14 mouse cellular contexts compared by ENCODE assay signal in the genomic region with DNA sequence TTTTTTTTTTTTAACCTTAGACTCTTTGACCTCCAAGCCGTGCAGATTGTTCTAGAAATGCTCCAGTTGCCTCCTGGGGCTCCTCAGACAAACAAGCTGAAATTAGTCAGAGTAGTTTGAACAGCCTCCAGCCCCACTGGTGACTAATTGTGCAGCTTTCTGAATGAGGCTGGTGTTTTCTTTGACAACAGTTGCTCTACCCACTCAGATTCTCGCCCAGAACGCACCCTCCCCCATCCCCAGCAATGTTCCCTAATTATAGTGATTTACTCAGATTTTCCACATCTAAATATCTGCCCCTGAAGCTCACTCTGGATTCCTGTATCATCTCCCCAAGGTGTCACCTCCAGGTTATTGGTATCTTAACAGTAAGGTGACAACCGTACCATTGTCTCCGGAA.
DNase-seq lines count a peak whose midpoint lies in the region; ATAC-seq and TF ChIP-seq lines count a peak whose summit lies in the region.
"Had no signal": no experiment of that assay in that cellular context is flagged by ENCODE, and none has a peak within 500 bp of the region (broad histone marks: within the 10 kb centered on the region; RNA-seq: fewer than 3 reads in every experiment).

No protein-coding gene starts in this region.

- H3K4me1 ChIP-seq in forebrain, postnatal 0 days (ENCODE audit: insufficient read depth), result no peaks in the 10 kb centered on the region
- no peaks in the 10 kb centered on the region for H3K4me1 ChIP-seq in forebrain, embryonic 11.5 days (replicated peaks; ENCODE audit: control insufficient read depth, insufficient read depth, low read length)
- H3K4me1 ChIP-seq: liver, embryonic 13.5 days; neural tube, embryonic 15.5 days; stomach, embryonic 15.5 days had no signal

- no peaks in the 10 kb centered on the region for H3K36me3 ChIP-seq in forebrain, postnatal 0 days (ENCODE audit: insufficient read depth)
- H3K36me3 ChIP-seq in forebrain, embryonic 11.5 days (ENCODE audit: control insufficient read depth, insufficient read depth, low read length), result no peaks in the 10 kb centered on the region
- H3K36me3 ChIP-seq: heart, embryonic 10.5 days; liver, embryonic 13.5 days; neural tube, embryonic 15.5 days; stomach, embryonic 15.5 days had no signal

- H3K9me3 ChIP-seq in forebrain, postnatal 0 days (ENCODE audit: low read length), result no peaks in the 10 kb centered on the region
- no peaks in the 10 kb centered on the region for H3K9me3 ChIP-seq in forebrain, embryonic 11.5 days (ENCODE audit: control insufficient read depth, low read length)
- H3K9me3 ChIP-seq: heart, embryonic 10.5 days; liver, embryonic 13.5 days; neural tube, embryonic 15.5 days; stomach, embryonic 15.5 days had no signal

- H3K27ac ChIP-seq in forebrain, postnatal 0 days (ENCODE audit: low read depth, low read length), result no peak overlapping the region
- no peak overlapping the region for H3K27ac ChIP-seq in forebrain, embryonic 11.5 days (ENCODE audit: low read depth, low read length)
- H3K27ac ChIP-seq: heart, embryonic 10.5 days; liver, embryonic 13.5 days; neural tube, embryonic 15.5 days; stomach, embryonic 15.5 days had no signal

- H3K4me2 ChIP-seq in forebrain, postnatal 0 days (ENCODE audit: low read depth), result no peak overlapping the region
- no peak overlapping the region for H3K4me2 ChIP-seq in forebrain, embryonic 11.5 days (ENCODE audit: low read depth, low read length, severe bottlenecking)
- H3K4me2 ChIP-seq: liver, embryonic 13.5 days; neural tube, embryonic 15.5 days; stomach, embryonic 15.5 days had no signal

- WGBS in forebrain, postnatal 0 days, result 40% methylated on average over 5 of the region's 5 CpGs
- 59% methylated on average over 5 of the region's 5 CpGs for WGBS in forebrain, embryonic 11.5 days

- peak; percentile 35 for DNase-seq in forebrain, postnatal 0 days
- no peak for DNase-seq in forebrain, embryonic 11.5 days (ENCODE audit: low spot score)
- DNase-seq in 3T3-L1 (ENCODE audit: low read depth, low spot score), result peak; percentile 76
- DNase-seq in left cerebral cortex, adult 18-20 months (ENCODE audit: low spot score in 2 of 2), result peak; percentile 64 to 72
- DNase-seq in ovary, postnatal 10 days (ENCODE audit: low spot score), result no peak
- no peak for DNase-seq in thymus, postnatal 36 days
- DNase-seq: cerebellum, adult 2 months; liver, embryonic 13.5 days had no signal

- H3K27me3 ChIP-seq in forebrain, postnatal 0 days (ENCODE audit: insufficient read depth, low read length), result no peaks in the 10 kb centered on the region
- no peaks in the 10 kb centered on the region for H3K27me3 ChIP-seq in forebrain, embryonic 11.5 days (ENCODE audit: control insufficient read depth, insufficient read depth, low read length)
- H3K27me3 ChIP-seq: neural tube, embryonic 15.5 days; stomach, embryonic 15.5 days had no signal

- no peak overlapping the region for H3K4me3 ChIP-seq in forebrain, postnatal 0 days (ENCODE audit: low read depth, low read length)
- H3K4me3 ChIP-seq in forebrain, embryonic 11.5 days (ENCODE audit: low read depth, low read length), result no peak overlapping the region
- H3K4me3 ChIP-seq: heart, embryonic 10.5 days; liver, embryonic 13.5 days; megakaryocyte, embryonic 14.5 days; neural tube, embryonic 15.5 days; stomach, embryonic 15.5 days had no signal

- no peak for TF ChIP-seq CTCF in forebrain, postnatal 0 days (IDR thresholded peaks at IDR 0.05; ENCODE audit: low read depth)

- no peak overlapping the region for H3K9ac ChIP-seq in forebrain, postnatal 0 days
- H3K9ac ChIP-seq in forebrain, embryonic 11.5 days (ENCODE audit: low read length), result no peak overlapping the region
- H3K9ac ChIP-seq: liver, embryonic 13.5 days; neural tube, embryonic 15.5 days; stomach, embryonic 15.5 days had no signal

- peak; percentile 59; the same call in 1 of the 2 replicates for ATAC-seq in forebrain, postnatal 0 days
- no peak for ATAC-seq in forebrain, embryonic 11.5 days (replicated peaks; ENCODE audit: low FRiP score)
- ATAC-seq in frontal cortex, adult (ENCODE audit: low TSS enrichment), result peak; percentile 94
- ATAC-seq in megakaryocyte-erythroid progenitor cell, adult 5-6 weeks (replicated peaks; ENCODE audit: low FRiP score, low TSS enrichment, poor library complexity, severe bottlenecking), result no peak

Comparison
In these comparisons a context has a peak if more than half of its experiments do, and no peak if none do; other contexts are left out.
1. ATAC-seq: peak in forebrain, postnatal 0 days (single experiment) and frontal cortex, adult (single experiment); none in forebrain, embryonic 11.5 days (single experiment) and megakaryocyte-erythroid progenitor cell, adult 5-6 weeks (single experiment).
2. DNase-seq: peak in forebrain, postnatal 0 days (single experiment), 3T3-L1 (single experiment) and left cerebral cortex, adult 18-20 months (2 of 2); none in forebrain, embryonic 11.5 days (single experiment), ovary, postnatal 10 days (single experiment) and thymus, postnatal 36 days (0 of 2).